Mouse (Mus musculus): ENCODE measurements at regions not wholly inside any gene's neighbourhood (a gene's known extent, or its start where the extent isn't known, plus 50 kb on each side); places are given as distances from the start of the nearest gene placed in this dataset.

GRCm38 (mm10) chr7:88185120-88185796, 92.6 kb upstream of the Ctsc start:
- no peak for DNase-seq (ENCODE audit: low spot score)

- no peak for DNase-seq (ENCODE audit: low spot score)
These were observed 90.3 kb upstream of the Ctsc start for GRCm38 (mm10) chr7:88187555-88187954.

GRCm38 (mm10) chr7:88192771-88193170, 85.1 kb upstream of the Ctsc start:
- no peak for DNase-seq (ENCODE audit: low spot score)

- DNase-seq (ENCODE audit: low spot score): no peak
These were observed 78.8 kb upstream of the Ctsc start for GRCm38 (mm10) chr7:88199043-88199442.

- DNase-seq (ENCODE audit: low spot score): no peak
These were observed 77.9 kb upstream of the Ctsc start for GRCm38 (mm10) chr7:88199929-88200538.

GRCm38 (mm10) chr7:88201658-88202364, 76.1 kb upstream of the Ctsc start:
- DNase-seq (ENCODE audit: low spot score): no peak

GRCm38 (mm10) chr7:88206223-88206827, 71.6 kb upstream of the Ctsc start:
- peak; percentile 68 for DNase-seq (ENCODE audit: low spot score)

- peak; percentile 33 for DNase-seq (ENCODE audit: low spot score)
These were observed 70.8 kb upstream of the Ctsc start for GRCm38 (mm10) chr7:88206914-88207710.

- DNase-seq (ENCODE audit: low spot score): no peak
These were observed 63.1 kb upstream of the Ctsc start for GRCm38 (mm10) chr7:88214713-88215198.

- no peak for DNase-seq (ENCODE audit: low spot score)
These were observed 62.5 kb upstream of the Ctsc start for GRCm38 (mm10) chr7:88215425-88215824.

- no peak for DNase-seq (ENCODE audit: low spot score)
These were observed 55.7 kb upstream of the Ctsc start for GRCm38 (mm10) chr7:88222141-88222540.

GRCm38 (mm10) chr7:88225800-88226199, 52.1 kb upstream of the Ctsc start:
- no peak for DNase-seq (ENCODE audit: low spot score)

All from thymus, postnatal 0 days (tissue).